Mouse (Mus musculus): ENCODE data around the gene Dgkh. TPM values are rescaled to one million over a fixed set of nuclear protein-coding genes. Genes with fewer than 3 reads are reported as not detected.
A peak's percentile ranks its signal among the peaks of the same experiment; 100 is the strongest.

Gene Dgkh
- polyA plus RNA-seq, 1 experiment from 2014 or later = 0.94 TPM

DNA sequence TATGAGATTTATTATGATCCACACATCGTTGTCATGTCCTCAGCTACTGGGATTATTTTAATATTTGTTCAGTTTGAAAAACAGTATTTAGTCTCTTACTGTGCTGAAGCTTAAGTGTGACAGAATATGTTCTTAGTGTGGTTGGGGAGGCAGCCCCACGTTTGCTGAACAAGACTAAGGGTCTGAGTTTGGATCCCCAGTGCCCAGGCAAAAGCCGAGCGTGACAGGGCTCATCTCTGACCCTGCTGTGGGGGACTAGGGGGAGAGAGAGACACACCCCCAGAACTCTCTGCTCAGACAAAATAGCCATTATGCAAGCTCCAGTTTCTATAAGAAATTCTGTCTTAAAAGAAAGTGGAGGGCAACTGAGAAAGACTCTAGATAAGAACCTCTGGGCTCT, 42.2 kb downstream of the Dgkh start:
- 72% methylated on average over 4 of the region's 4 CpGs for WGBS
- H3K4me2 ChIP-seq (replicated peaks; ENCODE audit: low read depth) = no peak overlapping the region
- no peaks in the 10 kb centered on the region for H3K36me3 ChIP-seq (ENCODE audit: control insufficient read depth, insufficient read depth)
- 0 out of 2 replicates have a peak, but pooled peaks cover 4% of the 10 kb centered on the region for H3K4me1 ChIP-seq (replicated peaks; ENCODE audit: control insufficient read depth, insufficient read depth, low read length)
- TF ChIP-seq CTCF (IDR thresholded peaks at IDR 0.05; ENCODE audit: low read depth) = no peak
- H3K4me3 ChIP-seq (ENCODE audit: low read depth, low read length) = no peak overlapping the region
- no peak overlapping the region for H3K27ac ChIP-seq (ENCODE audit: low read depth, low read length)
- no peak for ATAC-seq
- H3K9ac ChIP-seq (ENCODE audit: low read depth, low read length) = no peak overlapping the region
- no peaks in the 10 kb centered on the region for H3K27me3 ChIP-seq (replicated peaks; ENCODE audit: control insufficient read depth, insufficient read depth, low read length)
- no peaks in the 10 kb centered on the region for H3K9me3 ChIP-seq (ENCODE audit: control insufficient read depth)

DNA sequence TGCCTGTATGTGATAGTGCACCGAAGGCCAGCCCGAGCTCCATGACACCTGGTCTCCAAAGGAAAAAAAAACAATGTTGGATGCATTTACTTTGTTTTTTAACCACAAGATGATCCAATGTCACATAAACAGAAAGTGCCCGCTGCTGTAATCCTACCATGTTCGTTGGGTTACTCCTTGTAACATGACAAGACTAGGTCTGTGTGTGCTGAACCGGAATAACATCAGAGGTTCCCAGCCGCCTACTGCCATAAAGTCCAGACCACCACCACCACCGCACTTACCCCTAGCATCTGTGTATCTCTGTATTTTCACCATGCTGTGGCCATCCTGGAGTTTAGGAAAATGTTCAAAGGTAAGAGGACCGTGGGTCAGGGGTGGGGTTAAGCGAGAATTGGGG, 42.6 kb downstream of the Dgkh start:
- Histone ChIP-seq H3K27me3 (replicated peaks; ENCODE audit: control insufficient read depth, insufficient read depth, low read length) (no peaks in the 10 kb centered on the region), H3K9me3 (ENCODE audit: control insufficient read depth) (no peaks in the 10 kb centered on the region), H3K4me2 (replicated peaks; ENCODE audit: low read depth) (no peak overlapping the region), H3K27ac (ENCODE audit: low read depth, low read length) (no peak overlapping the region), H3K36me3 (ENCODE audit: control insufficient read depth, insufficient read depth) (no peaks in the 10 kb centered on the region), H3K4me1 (replicated peaks; ENCODE audit: control insufficient read depth, insufficient read depth, low read length) (0 out of 2 replicates have a peak, but pooled peaks cover 4% of the 10 kb centered on the region), H3K4me3 (ENCODE audit: low read depth, low read length) (no peak overlapping the region), H3K9ac (ENCODE audit: low read depth, low read length) (no peak overlapping the region)
- 91% methylated on average over 9 of the region's 9 CpGs for WGBS
- no peak for TF ChIP-seq CTCF (IDR thresholded peaks at IDR 0.05; ENCODE audit: low read depth)
- no peak for ATAC-seq

DNA sequence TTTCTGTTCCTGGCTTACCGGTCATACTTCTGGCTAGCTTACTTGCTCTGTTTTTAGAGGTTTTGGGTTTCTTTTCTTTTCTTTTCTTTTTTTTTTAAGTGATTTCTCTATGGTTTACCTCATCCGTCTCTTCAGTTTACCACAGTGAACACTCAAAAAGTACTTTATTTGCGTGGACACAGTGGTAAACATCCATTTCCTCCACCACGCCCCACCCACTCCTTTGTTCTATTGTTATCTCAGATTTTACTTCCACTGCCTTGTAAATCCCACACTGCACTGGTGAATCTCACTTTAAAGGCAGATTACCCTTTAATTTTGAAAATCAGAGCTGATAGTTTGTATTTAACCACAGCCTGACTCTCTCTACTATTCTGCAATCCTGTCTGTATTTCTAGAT, 44.9 kb downstream of the Dgkh start:
- no peaks in the 10 kb centered on the region for H3K9me3 ChIP-seq (ENCODE audit: control insufficient read depth)
- H3K4me1 ChIP-seq (replicated peaks; ENCODE audit: control insufficient read depth, insufficient read depth, low read length) = 0 out of 2 replicates have a peak, but pooled peaks cover 4% of the 10 kb centered on the region
- 66% methylated on average over 4 of the region's 4 CpGs for WGBS
- H3K27ac ChIP-seq (ENCODE audit: low read depth, low read length) = no peak overlapping the region
- ATAC-seq = no peak
- H3K27me3 ChIP-seq (replicated peaks; ENCODE audit: control insufficient read depth, insufficient read depth, low read length) = no peaks in the 10 kb centered on the region
- TF ChIP-seq CTCF (IDR thresholded peaks at IDR 0.05; ENCODE audit: low read depth) = no peak
- no peaks in the 10 kb centered on the region for H3K36me3 ChIP-seq (ENCODE audit: control insufficient read depth, insufficient read depth)
- H3K9ac ChIP-seq (ENCODE audit: low read depth, low read length) = no peak overlapping the region
- H3K4me2 ChIP-seq (replicated peaks; ENCODE audit: low read depth) = no peak overlapping the region
- H3K4me3 ChIP-seq (ENCODE audit: low read depth, low read length) = no peak overlapping the region

DNA sequence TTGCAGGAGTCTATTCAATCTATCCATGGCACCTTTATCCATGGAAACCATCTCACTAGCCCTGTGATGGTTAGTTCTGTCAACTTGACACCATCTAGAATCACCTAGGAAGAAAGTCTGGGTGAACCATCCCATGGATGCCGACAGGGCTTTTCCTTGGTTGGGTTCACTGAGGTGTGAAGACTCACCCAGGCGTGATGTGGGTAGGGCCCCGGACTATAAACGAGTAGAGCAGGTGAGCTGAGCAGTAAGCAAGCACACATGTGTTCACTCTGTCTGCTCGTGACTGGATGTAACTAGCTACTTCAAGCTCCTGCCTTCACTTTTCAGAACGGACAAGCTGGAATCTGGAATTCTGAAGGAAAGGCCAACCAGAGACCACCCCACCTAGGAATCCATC, 45.9 kb downstream of the Dgkh start:
- no peak for ATAC-seq

DNA sequence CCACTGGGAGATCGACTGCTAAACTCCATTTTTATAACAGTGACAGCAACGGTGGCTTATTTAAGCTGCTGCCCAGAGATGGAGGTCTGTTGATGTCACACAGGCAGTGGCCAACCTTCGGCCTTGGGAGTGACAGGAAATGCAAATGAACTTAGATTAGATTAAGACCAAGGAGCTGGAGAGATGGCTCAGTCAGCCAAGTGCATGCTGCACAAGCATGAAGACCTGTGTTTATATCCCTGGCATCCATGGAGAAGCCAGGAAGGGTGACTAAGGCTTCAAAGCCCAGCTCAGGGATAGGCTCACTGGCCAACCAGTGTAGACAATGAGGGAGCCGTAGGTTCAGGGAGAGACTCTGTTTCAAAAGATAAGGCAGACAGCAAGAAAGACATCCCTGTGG, 48.4 kb downstream of the Dgkh start:
- H3K4me3 ChIP-seq (ENCODE audit: low read depth, low read length) = no peak overlapping the region
- no peak for TF ChIP-seq CTCF (IDR thresholded peaks at IDR 0.05; ENCODE audit: low read depth)
- H3K27me3 ChIP-seq (replicated peaks; ENCODE audit: control insufficient read depth, insufficient read depth, low read length) = no peaks in the 10 kb centered on the region
- no peaks in the 10 kb centered on the region for H3K36me3 ChIP-seq (ENCODE audit: control insufficient read depth, insufficient read depth)
- H3K4me2 ChIP-seq (replicated peaks; ENCODE audit: low read depth) = peak overlapping the region; percentile 37; the same call in 1 of the 2 replicates
- H3K9me3 ChIP-seq (ENCODE audit: control insufficient read depth) = no peaks in the 10 kb centered on the region
- H3K4me1 ChIP-seq (replicated peaks; ENCODE audit: control insufficient read depth, insufficient read depth, low read length) = no peaks in the 10 kb centered on the region
- 41% methylated on average over 4 of the region's 4 CpGs for WGBS
- ATAC-seq = peak; percentile 78
- H3K9ac ChIP-seq (ENCODE audit: low read depth, low read length) = no peak overlapping the region
- no peak overlapping the region for H3K27ac ChIP-seq (ENCODE audit: low read depth, low read length)

More for the DNA sequence above, 45.9 kb downstream of the Dgkh start:
- Histone ChIP-seq H3K9me3 (ENCODE audit: control insufficient read depth) (no peaks in the 10 kb centered on the region), H3K27ac (ENCODE audit: low read depth, low read length) (no peak overlapping the region), H3K9ac (ENCODE audit: low read depth, low read length) (no peak overlapping the region), H3K4me2 (replicated peaks; ENCODE audit: low read depth) (no peak overlapping the region), H3K4me1 (replicated peaks; ENCODE audit: control insufficient read depth, insufficient read depth, low read length) (0 out of 2 replicates have a peak, but pooled peaks cover 4% of the 10 kb centered on the region), H3K4me3 (ENCODE audit: low read depth, low read length) (no peak overlapping the region), H3K36me3 (ENCODE audit: control insufficient read depth, insufficient read depth) (no peaks in the 10 kb centered on the region), H3K27me3 (replicated peaks; ENCODE audit: control insufficient read depth, insufficient read depth, low read length) (no peaks in the 10 kb centered on the region)
- 93% methylated on average over 6 of the region's 6 CpGs for WGBS
- TF ChIP-seq CTCF (IDR thresholded peaks at IDR 0.05; ENCODE audit: low read depth) = no peak

DNA sequence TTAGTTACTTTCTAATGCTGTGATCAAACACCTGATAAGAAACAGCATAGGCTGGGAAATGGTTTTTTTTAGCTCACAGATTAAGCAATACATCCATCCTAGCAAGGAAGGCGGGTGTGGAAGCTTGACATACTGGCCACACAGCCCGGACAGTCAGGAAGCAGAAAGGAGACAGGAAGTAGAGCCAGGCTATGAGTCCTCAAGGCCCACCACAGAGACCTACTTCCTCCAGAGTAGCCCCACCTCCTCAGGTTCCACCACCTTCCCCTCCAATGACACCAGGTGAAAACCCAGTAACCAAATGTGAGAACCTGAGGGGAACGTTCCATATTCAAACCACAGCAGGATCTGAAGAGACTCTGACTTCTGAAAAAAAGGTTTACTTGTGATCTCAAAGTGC, 53.6 kb downstream of the Dgkh start:
- Histone ChIP-seq H3K4me3 (ENCODE audit: low read depth, low read length) (no peak overlapping the region), H3K4me1 (replicated peaks; ENCODE audit: control insufficient read depth, insufficient read depth, low read length) (no peaks in the 10 kb centered on the region), H3K9me3 (ENCODE audit: control insufficient read depth) (no peaks in the 10 kb centered on the region), H3K4me2 (replicated peaks; ENCODE audit: low read depth) (no peak overlapping the region), H3K36me3 (ENCODE audit: control insufficient read depth, insufficient read depth) (no peaks in the 10 kb centered on the region), H3K9ac (ENCODE audit: low read depth, low read length) (no peak overlapping the region), H3K27ac (ENCODE audit: low read depth, low read length) (no peak overlapping the region), H3K27me3 (replicated peaks; ENCODE audit: control insufficient read depth, insufficient read depth, low read length) (no peaks in the 10 kb centered on the region)
- 66% methylated on average over 3 of the region's 3 CpGs for WGBS
- ATAC-seq = no peak
- no peak for TF ChIP-seq CTCF (IDR thresholded peaks at IDR 0.05; ENCODE audit: low read depth)
